Mouse (Mus musculus): ENCODE results near the gene Dhrs11. TPM values are rescaled to one million over a fixed set of nuclear protein-coding genes. Genes with fewer than 3 reads are reported as not detected.

Dhrs11 gene
- polyA plus RNA-seq (2015; fragmentation: Nextera tagmentation; extraction: Ambion mirVana) = 20.2 and 36.5 TPM in 2 replicates

GRCm38 (mm10) chr11:84828516-84829399 lies at the start of gene Dhrs11:
TSS of gene Dhrs11 (minus strand) at chr11:84828994.

GRCm38 (mm10) chr11:84870337-84871043 lies 41.7 kb upstream of the Dhrs11 start, which contains the start of gene Ggnbp2:
TSS of gene Ggnbp2 (minus strand) at chr11:84870817.

GRCm38 (mm10) chr11:84818961-84819692 lies 9.7 kb downstream of the Dhrs11 start, which contains the start of gene Mrm1:
TSS of gene Mrm1 (minus strand) at chr11:84819515.

Other genes starting within 250 kb of the Dhrs11 start
- 18.9 and 20.0 TPM in 2 replicates for gene Mrm1, start 9.5 kb downstream of the Dhrs11 start, polyA plus RNA-seq (2015; fragmentation: Nextera tagmentation; extraction: Ambion mirVana)
- 50.6 and 70.0 TPM in 2 replicates for gene Ggnbp2, start 41.8 kb upstream of the Dhrs11 start, polyA plus RNA-seq (2015; fragmentation: Nextera tagmentation; extraction: Ambion mirVana)
- gene Myo19, start 51.2 kb upstream of the Dhrs11 start, polyA plus RNA-seq (2015; fragmentation: Nextera tagmentation; extraction: Ambion mirVana) = 2.7 and 3.9 TPM in 2 replicates
- gene Pigw, start 51.3 kb upstream of the Dhrs11 start, polyA plus RNA-seq (2015; fragmentation: Nextera tagmentation; extraction: Ambion mirVana) = 1.6 and 1.8 TPM in 2 replicates
- gene Znhit3, start 87.4 kb upstream of the Dhrs11 start, polyA plus RNA-seq (2015; fragmentation: Nextera tagmentation; extraction: Ambion mirVana) = 63.0 and 117 TPM in 2 replicates
- 0.93 and 3.2 TPM in 2 replicates for gene Car4, start 128.8 kb upstream of the Dhrs11 start, polyA plus RNA-seq (2015; fragmentation: Nextera tagmentation; extraction: Ambion mirVana)